Mouse (Mus musculus): ENCODE data around the gene Rab3a. TPM values are rescaled to one million over a fixed set of nuclear protein-coding genes. Genes with fewer than 3 reads are reported as not detected.

Gene Rab3a
- polyA plus RNA-seq (2012; rRNA removed), result 1,054 and 1,113 TPM in 2 replicates

DNA sequence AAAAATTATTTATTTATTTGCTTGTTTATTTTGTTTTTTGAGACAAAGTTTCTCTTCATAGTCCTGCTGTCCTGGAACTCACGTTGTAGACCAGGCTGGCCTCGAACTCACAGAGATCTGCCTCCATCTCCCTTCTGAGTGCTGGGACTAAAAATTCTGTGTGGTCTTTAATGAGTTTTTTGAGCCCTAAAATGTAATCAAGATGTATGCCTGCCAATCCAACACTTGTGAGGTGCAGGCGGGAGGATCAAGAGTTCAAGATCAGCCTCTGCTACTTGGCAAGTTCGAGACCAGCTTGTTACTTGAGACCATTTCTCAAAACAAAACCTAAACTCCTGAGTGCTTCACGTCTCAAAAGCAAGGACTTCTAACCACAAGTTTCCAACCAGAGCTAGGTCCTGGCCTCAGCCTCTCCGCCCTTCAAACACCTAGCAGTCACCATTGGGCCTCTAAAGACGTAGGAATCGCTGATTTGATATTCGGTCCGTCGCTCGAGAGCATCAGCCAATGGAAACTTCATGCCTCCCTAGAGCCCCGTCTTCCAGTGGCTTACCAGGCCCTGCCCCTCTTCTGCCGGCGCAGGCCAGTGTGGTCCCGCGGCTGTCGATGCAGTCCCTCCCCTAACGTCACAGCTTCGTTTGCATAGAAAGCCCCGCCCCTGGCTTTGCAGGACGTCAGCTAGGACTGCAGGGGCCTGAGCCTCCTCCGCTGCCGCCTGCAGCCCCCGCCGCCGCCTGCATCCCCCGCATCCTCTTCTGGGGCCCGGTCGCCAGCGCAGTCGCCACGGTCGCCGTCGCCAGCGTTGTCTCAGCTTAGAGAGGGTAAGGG is at the start of gene Rab3a:
TSS of gene Rab3a (plus strand) at position 637 of the 828 bp plus-strand sequence.
- DNase-seq (ENCODE audit: extremely low spot score in 1 of 2, low spot score in 1 of 2), result peak; percentile 98

DNA sequence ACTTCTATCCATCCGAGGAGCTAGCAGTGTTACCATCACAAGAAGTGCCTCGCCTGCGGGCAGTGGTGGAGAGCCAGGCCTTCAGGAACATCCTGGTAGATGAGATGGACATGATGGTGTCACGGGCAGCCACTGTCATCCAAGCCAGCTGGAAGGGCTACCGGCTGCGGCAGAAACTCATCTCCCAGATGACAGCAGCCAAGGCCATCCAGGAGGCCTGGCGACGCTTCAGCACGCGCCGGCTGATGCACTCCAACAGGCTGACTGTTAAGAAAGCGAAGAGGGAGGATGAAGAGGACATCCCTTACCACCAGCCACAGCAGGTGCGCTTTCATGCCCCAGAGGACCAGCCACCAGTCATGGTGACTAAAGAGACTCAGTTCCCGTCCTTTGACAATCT is 46.2 kb upstream of the Rab3a start:
- DNase-seq (ENCODE audit: extremely low spot score in 1 of 2, low spot score in 1 of 2), result no peak

DNA sequence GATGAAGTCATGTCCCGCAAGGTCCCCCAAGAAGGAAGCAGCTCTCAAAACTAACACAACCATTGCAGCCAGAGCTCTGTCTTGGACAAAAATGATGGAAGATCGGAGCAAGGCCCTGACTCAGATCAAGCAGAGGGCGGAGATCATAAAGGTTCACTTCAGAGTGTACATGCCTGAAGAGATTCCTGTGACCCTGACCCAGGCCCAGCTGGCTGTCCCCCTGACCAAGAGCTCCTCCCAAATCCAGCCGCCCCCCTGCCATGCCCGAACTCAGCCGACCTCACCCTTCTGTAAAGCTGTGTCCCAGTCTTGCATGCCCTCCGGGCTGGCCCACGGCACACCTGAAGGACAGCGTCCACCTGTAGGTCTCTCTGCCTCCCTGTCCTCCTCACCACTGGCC is 44.7 kb upstream of the Rab3a start:
- no peak for DNase-seq (ENCODE audit: extremely low spot score in 1 of 2, low spot score in 1 of 2)

DNA sequence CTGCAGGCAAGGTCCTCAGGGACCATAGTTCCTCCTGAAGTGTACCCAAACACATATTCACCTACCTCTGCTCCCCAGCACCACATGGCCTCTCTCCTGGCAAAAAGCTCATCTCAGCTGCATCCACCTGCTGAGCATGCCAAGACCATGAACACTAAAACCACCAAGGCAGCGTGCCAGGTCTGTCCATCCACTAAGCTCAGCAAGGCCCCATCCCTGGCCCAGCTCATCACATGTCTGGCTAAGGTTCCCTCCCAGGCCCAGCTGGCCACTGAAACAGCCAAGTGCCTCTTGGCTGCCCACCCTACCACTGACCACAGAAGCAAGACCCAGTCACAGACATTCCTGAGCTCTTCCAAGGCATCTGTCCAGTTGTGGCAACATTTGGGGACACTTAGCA is 44.2 kb upstream of the Rab3a start:
- DNase-seq (ENCODE audit: extremely low spot score in 1 of 2, low spot score in 1 of 2), result no peak

DNA sequence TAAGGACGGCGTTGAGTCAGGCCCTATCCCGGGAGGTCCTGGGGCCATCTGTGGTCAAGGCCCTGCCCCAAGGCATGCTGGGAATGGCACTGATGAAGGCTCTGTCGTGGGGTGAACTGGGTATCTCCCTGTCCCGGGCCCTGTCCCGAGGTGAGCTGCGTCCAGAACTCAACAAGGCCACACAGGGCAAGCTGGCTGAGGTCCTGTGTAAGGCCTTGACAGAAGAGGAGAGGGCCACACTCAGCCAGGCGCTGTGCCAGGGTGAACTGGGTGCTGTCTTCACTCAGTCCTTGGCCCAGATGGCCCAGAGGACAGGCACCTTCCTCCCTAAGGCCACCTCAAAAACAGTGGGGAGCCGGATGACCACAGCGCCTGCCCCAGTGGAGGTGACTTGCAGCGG is 43.4 kb upstream of the Rab3a start:
- DNase-seq (ENCODE audit: extremely low spot score in 1 of 2, low spot score in 1 of 2), result no peak

DNA sequence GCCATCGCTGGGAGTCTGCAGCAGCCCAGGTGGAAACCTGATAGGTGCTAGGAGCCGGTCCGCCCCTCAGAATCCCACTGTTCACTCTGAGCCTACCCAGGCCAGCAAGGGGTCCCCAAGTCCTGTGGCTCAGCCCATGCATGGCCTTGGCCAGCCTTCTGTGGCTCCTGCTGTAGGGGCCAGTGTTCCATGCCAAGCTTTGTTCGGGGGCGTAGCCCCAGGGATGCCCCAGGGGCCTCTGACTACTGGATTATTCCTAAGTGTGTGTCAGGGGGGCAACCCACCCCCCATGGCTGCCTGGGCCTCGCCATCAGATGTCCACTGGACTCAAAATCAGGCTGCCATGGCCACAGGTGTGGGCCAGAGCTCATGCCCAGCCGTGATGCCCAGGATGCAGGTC is 40.5 kb upstream of the Rab3a start:
- DNase-seq (ENCODE audit: extremely low spot score in 1 of 2, low spot score in 1 of 2), result no peak

DNA sequence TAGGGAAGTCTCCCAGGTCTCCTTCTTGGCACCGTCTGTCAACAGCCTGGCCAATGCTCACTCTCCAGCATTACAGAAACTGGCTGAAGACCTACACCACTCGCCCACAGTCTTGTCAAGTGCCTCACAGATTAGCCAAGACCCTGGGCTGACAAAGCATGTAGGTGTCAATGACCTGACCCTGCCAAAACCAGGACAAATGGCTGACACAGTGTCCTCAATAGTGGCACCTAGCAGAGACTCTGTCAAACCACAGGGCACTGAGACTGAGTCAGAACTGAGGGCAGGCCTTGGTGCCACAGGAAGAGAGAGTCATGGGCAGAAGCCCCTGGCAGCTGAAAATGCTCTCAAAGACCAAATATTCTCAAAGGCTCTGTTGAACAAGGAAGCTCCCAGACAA is 39.4 kb upstream of the Rab3a start:
- DNase-seq (ENCODE audit: extremely low spot score in 1 of 2, low spot score in 1 of 2), result no peak

DNA sequence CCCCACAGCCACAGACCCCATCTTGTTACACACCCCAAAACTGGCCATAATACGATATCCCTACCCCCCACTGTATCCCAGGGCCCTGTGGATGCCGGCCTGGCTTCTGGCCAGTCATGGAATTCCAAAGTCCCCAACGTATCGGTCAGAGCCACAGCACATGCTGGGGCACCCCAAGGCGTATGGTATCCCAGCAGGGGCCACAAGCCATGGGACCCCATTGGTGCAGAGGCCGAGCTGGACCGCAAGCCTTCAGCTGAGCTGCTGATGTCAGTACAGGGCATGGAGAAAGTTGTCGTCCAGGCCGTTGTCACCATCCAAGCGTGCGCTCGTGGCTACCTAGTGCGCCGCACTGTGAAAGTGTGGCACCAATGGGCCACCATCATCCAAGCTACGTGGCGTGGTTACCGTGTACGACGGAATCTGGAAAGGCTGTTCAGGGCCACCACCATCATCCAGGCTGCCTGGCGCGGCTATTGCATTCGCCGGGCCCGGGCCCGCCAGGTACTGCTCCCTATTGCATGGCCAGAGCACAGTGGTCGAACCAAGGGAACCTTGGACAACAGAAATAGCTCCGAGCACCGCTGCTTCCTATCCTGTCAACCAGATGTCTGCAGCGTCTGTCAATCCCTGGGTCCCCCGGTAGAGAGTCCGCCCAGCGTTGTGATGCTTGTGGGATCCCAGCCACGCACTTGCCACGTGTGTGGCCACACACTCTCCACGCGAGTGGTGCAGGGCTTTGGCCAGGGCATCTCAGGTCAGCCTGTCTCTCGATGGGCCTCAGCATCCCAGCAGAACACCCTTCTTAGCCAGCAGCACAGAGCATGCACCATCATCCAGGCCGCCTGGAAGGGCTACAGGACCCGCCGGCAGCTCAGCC is 37.7 kb upstream of the Rab3a start:
- no peak for DNase-seq (ENCODE audit: extremely low spot score in 1 of 2, low spot score in 1 of 2)

DNA sequence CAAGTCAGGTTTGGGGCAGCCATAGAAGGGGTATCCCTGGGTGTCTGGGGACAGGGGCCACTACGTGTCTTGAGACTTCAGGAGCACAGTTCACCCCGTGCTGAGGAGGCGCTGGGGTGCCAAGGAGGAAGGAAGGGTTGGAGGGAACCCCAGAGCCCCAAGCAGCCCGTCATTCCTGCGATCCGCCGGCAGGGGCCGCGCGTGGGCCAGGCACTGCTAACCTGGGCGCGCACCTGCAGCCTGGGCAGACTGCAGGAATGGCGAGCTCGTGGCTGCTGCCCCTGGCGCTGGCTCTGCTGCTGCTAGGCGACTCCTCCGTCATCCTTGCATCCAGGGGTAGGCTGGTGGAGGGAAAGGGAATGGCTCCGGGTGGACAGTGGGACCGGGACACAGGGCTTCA is 36.2 kb upstream of the Rab3a start, which contains the start of gene Gm3336:
TSS of gene Gm3336 (plus strand) at position 247 of the 400 bp plus-strand sequence.
- peak in 1 of 2 experiments; percentile 74 for DNase-seq (ENCODE audit: extremely low spot score in 1 of 2, low spot score in 1 of 2)

DNA sequence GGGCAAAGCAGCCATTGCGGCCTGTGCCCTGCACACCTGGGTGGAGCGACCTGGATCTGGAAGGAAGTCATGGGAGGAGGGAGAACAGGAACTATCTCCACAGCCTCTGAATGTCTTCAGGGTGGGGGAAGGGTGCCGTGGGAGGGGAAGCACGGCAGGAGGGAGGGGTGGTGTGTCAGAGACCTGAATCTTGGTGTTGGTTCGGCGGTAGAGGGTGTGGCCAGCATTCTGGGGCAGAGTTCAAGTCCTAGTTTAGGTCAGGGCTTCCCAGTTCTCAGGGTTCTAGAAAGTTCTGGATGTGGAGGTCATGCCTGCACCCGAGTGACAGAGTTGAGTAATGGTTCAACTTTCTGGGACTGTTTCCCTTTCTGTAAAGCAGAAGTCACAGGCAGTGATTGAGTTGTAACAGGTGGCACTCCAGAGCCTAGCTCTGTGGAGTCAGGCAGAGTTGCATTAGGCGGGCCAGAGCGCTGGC is 34.6 kb upstream of the Rab3a start:
- DNase-seq (ENCODE audit: extremely low spot score in 1 of 2, low spot score in 1 of 2), result no peak

DNA sequence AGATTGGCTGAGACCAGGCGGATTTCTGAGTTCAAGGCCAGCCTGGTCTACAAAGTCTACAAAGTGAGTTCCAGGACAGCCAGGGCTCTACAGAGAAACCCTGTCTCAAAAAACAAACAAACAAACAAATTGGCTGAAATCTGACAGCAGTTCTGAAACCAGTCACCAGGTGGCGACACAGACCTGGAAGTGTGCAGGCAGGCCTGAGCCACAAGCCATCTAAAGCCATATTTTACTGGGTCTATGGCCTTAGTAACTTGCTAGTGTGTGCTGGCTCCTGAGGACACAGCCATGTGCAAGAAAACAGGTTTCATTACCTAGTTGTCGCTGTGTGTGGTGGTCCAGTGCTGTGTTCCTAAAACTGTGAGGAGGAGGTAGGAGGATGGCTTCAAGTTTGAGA is 33.7 kb upstream of the Rab3a start:
- DNase-seq (ENCODE audit: extremely low spot score in 1 of 2, low spot score in 1 of 2), result peak in 1 of 2 experiments; percentile 87

DNA sequence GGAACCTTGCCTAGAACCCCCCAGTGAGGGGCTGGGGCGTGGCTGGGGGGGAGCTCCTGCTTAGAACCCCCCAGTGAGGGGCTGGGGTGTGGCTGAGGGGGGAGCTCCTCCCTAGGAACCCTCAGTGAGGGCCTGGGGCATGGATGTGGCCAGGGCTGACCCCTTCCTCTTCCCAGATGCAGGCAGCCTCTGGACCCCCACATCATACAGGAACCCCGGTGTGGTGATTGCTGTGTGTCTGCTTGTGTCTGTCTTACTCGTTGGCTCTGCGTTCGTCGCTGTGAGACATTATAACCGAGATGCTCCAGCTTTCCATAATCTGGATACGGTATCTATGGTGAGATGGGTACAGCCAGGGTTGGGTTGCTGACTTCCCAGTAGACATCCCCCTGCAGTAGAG is 32.9 kb upstream of the Rab3a start:
- no peak for DNase-seq (ENCODE audit: extremely low spot score in 1 of 2, low spot score in 1 of 2)

DNA sequence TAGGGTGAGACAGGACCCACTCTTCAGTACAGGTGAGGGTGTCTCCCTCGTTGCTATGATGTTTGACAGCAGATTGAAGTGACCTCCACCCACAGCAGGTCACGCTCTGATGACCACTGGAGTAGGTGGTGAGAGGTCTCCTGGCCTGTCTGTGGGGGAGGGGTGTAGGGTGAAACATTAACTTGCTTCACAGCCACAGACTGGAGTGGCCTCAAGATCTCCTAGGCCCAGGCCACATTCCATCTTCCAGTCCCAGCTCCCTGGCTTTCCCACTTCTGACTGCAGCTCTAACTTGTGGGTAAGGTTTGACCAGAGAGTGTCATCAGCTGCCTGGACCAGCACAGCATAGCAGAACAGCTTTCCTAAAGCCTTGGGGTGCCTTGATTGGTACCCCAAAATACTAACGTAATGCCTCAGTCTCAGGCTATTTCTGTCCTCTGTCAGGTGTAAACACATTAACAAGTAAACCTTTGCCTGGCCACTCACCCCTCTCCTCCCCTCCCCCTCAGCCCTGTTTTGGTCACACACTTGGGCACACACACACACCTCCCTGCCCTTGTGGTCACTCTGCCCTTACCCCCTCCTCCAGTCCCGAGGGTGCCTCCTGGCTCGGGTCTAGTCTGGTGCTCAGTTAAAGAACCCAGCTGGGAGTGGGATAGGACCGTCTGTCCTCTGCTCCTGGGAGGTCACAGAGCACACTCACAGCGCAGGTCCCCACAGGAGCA is 30.8 kb upstream of the Rab3a start, which contains the start of gene Pde4c:
TSS of gene Pde4c (plus strand) at position 235 of the 725 bp plus-strand sequence.
- no peak for DNase-seq (ENCODE audit: extremely low spot score in 1 of 2, low spot score in 1 of 2)

DNA sequence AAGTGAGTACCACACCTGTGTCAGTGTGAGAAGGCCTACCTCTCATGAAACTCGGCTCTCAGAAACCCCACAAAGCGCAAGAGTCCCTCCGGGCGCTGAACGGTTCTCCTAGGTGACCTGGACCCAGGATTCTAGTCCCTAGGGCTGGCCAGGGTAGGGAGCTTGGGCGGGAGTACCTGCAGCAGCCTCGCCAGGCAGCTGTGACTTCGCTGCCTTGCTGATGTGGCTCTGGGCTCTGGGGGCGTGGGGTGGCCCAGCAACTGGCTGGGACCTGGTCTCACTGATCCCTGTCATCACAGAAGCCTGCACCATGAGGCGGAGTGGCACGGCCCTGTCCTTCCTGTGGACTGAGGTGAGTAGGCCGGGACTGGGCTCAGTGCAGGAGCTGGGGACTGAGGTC is 30.3 kb upstream of the Rab3a start:
- DNase-seq (ENCODE audit: extremely low spot score in 1 of 2, low spot score in 1 of 2), result no peak

DNA sequence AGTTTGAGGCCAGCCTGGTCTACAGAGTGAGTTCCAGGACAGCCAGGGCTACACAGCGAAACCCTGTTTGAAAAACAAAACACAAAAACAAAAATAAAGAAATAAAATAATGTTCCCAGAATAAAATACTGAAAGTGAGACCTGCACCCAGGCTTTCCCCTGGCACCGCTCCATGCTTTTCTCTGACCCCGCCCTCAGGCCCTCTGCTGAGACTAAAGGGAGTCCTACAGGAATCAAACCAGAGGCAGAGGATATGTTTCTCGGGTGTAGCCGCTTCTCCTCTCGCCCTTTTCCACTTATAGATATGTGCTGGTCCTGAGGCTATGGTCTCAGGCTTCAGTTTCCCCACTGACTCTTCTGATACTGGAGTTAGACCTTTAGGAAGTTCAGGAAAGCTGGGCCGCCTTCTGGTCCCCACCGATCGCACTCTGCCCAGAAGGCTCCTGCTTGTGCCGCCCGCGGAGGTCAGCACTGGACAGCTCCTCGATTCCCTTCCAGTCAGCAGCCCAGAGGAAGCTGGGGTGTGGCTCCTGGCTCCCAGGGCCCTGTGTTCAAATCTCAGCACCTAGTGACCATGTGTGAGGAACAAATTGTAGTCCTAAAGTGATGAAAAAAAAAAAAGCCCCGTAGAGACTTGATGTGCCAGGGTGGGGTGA is 28.6 kb upstream of the Rab3a start:
- DNase-seq (ENCODE audit: extremely low spot score in 1 of 2, low spot score in 1 of 2), result no peak

DNA sequence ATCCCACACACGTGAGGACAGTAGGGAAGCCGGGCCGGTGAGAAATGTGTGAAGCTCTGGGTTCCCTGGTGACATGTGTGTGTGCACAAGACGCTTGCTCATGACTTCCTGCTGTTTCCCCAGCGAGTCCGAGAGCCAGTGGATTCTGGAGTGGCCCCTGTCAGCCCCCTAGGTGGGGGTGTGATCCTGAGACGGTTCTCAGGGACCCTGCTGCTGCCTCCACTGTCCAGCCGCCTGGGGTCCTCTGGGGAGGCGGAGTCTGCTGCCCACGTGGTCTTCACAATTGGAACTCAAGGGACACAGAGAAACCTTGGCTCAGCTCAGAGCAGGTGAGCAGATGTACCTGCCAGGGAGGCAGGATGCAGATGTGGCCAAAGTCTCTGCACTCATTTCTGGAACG is 27.8 kb upstream of the Rab3a start:
- DNase-seq (ENCODE audit: extremely low spot score in 1 of 2, low spot score in 1 of 2), result no peak

DNA sequence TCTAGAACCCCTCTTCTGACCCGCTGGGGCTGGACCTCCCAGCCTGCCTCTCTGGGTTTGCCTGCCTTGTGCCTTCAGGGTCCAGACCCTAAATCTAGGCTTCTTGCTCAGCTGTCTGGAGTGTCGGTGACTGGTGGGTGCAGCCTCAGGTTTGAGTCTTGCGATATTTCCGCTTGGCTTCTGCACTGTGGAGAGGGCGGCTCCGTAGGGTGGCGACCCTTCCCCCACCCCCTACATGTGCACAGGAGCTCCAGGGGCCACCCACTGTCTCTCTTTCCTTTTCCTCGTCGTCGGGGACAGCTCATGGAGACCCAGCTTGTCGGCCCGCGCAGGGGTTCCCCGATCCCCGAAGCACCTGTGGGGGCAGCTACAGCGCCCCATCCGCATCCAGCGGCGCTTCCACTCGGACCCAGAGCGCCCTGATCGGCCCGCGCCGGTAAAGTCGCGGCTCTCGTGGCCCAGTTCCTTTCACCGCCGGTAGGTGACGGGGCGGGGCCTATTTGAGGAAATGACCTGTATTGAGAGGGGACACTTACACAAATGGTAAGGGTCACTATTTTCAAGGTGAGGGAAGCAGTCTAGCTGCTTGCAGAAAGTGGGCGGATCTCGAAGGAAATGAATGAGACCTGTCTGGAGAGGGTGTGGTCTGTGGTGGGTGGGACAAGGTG is 24.5 kb upstream of the Rab3a start:
- no peak for DNase-seq (ENCODE audit: extremely low spot score in 1 of 2, low spot score in 1 of 2)

DNA sequence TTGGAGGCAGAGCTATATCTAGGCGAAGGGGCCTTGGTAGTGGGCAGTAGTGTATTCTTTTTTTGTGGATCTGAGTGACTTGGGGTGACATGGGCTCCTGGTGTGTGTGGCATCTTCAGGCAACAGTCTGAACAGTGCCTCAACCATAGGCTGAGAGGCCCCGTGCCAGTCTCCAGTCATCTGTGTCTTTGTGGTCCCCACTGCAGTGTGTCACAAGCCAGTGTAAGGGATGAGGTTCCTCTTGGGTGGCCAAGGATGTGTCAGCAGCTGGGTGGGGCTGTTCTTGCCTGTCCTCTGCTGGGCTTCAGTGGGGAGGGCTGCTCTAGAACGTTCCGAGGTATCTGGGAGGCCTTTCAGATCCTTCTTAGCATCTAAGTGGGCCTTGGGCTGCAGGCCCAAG is 23.5 kb upstream of the Rab3a start:
- DNase-seq (ENCODE audit: extremely low spot score in 1 of 2, low spot score in 1 of 2), result no peak

DNA sequence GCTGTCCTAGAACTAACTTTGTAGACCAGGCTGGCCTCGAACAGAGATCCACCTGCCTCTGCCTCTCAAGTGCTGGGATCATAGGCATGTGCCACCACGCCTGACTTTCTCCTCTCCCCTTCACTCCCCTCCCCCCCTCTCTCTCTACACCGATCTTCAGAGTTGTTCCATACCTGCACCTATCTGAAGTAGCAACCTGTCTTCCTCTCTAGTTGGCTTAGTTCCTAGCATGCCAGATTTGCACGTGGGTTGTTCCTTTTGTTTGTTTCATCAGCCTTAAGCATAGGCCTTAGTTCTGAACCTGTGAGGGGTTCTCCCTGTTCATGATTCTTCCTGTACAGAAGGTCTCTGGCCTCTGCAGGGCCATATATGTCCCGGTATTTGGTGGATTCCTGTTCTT is 16.8 kb upstream of the Rab3a start:
- DNase-seq (ENCODE audit: extremely low spot score in 1 of 2, low spot score in 1 of 2), result no peak

DNA sequence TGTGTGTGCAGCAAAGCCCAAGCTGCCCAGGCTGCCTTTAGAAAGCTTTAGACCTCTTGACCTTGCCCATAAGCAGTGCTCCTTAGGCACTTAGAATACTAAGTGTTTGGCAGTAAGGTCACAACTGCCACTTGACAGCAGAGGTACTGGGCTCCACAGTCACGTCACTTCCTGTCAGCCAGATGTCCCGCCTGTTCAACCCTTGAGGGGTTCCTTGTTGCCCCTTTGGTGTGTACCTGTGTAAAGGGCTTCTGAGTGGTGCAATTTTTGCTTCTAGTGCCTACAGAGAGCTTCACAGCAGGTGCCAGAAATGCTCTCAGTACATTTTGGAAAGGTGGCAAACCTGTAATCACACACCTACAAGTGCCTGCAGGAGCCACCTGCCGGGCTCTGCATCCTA is 16.3 kb upstream of the Rab3a start:
- no peak for DNase-seq (ENCODE audit: extremely low spot score in 1 of 2, low spot score in 1 of 2)

Data from frontal cortex, adult 2 months (tissue).